ENCODE assay signal across 10 mouse cellular contexts in genomic region chr2:34668440-34669191, GRCm38 (mm10).
A peak's percentile ranks its signal among the peaks of the same experiment; 100 is the strongest.
DNase-seq lines count a peak whose midpoint lies in the region; ATAC-seq and TF ChIP-seq lines count a peak whose summit lies in the region.
"Had no signal": no experiment of that assay in that cellular context is flagged by ENCODE, and none has a peak within 500 bp of the region (broad histone marks: within the 10 kb centered on the region; RNA-seq: fewer than 3 reads in every experiment).

No protein-coding gene starts in this region.

- no peaks in the 10 kb centered on the region for H3K27me3 ChIP-seq in heart, postnatal 0 days (ENCODE audit: control insufficient read depth, insufficient read depth, low read length)
- H3K27me3 ChIP-seq in hindbrain, embryonic 15.5 days, result no peaks in the 10 kb centered on the region
- no peaks in the 10 kb centered on the region for H3K27me3 ChIP-seq in neural tube, embryonic 11.5 days (ENCODE audit: control insufficient read depth, insufficient read depth, low read length)

- intact Hi-C loops in heart, postnatal 36 days (cut with DNase I), result no loop called here

- H3K27ac ChIP-seq in heart, postnatal 0 days (ENCODE audit: low read depth), result peak overlapping the region; percentile 82
- peak overlapping the region; percentile 60 for H3K27ac ChIP-seq in hindbrain, embryonic 15.5 days (replicated peaks)
- no peak overlapping the region for H3K27ac ChIP-seq in neural tube, embryonic 11.5 days (ENCODE audit: low read depth, low read length)

- ATAC-seq in heart, postnatal 0 days (ENCODE audit: insufficient read depth, low read depth), result no peak
- ATAC-seq in hindbrain, embryonic 15.5 days (ENCODE audit: low FRiP score, low read depth), result 0 out of 2 replicates have a peak, but pooled peaks have one; percentile 7
- ATAC-seq in neural tube, embryonic 11.5 days (ENCODE audit: insufficient read depth, low FRiP score, low TSS enrichment), result no peak
- ATAC-seq: Patski had no signal

- H3K9ac ChIP-seq in heart, postnatal 0 days (replicated peaks; ENCODE audit: low read depth, low read length), result no peak overlapping the region
- H3K9ac ChIP-seq in hindbrain, embryonic 15.5 days, result no peak overlapping the region
- no peak overlapping the region; the same call in 1 of the 2 replicates for H3K9ac ChIP-seq in neural tube, embryonic 11.5 days (ENCODE audit: low read length)

- no peak for DNase-seq in heart, postnatal 0 days (ENCODE audit: low spot score)
- DNase-seq in heart, postnatal 36 days, result no peak
- DNase-seq in brain, adult 2 months (ENCODE audit: low read depth, low spot score), result peak; percentile 22
- DNase-seq in neural tube, embryonic 11.5 days (ENCODE audit: low spot score), result peak; percentile 20
- no peak for DNase-seq in B cell, adult 2 months
- DNase-seq in adrenal gland, adult (ENCODE audit: inconsistent age in 2 of 2, low spot score in 1 of 2), result no peak
- no peak for DNase-seq in embryo, embryonic 11 days

- no peak overlapping the region for H3K4me3 ChIP-seq in heart, postnatal 0 days (ENCODE audit: low read depth, low read length)
- no peak overlapping the region for H3K4me3 ChIP-seq in hindbrain, embryonic 15.5 days
- no peak overlapping the region for H3K4me3 ChIP-seq in neural tube, embryonic 11.5 days (ENCODE audit: low read depth, low read length)
- H3K4me3 ChIP-seq: megakaryocyte, embryonic 14.5 days had no signal

- 0 out of 2 replicates have a peak overlapping the region, but pooled peaks have one; percentile 8 for H3K4me2 ChIP-seq in heart, postnatal 0 days (ENCODE audit: low read depth, low read length)
- H3K4me2 ChIP-seq in hindbrain, embryonic 15.5 days, result 0 out of 2 replicates have a peak overlapping the region, but pooled peaks have one; percentile 9
- H3K4me2 ChIP-seq in neural tube, embryonic 11.5 days (ENCODE audit: low read depth), result no peak overlapping the region

- TF ChIP-seq CTCF in heart, postnatal 0 days (IDR thresholded peaks at IDR 0.05; ENCODE audit: low read depth), result no peak

- H3K36me3 ChIP-seq in heart, postnatal 0 days (replicated peaks; ENCODE audit: control insufficient read depth, insufficient read depth, low read length), result no peaks in the 10 kb centered on the region
- no peaks in the 10 kb centered on the region for H3K36me3 ChIP-seq in hindbrain, embryonic 15.5 days
- no peaks in the 10 kb centered on the region for H3K36me3 ChIP-seq in neural tube, embryonic 11.5 days (ENCODE audit: control insufficient read depth, insufficient read depth, low read length)

- no peak for TF ChIP-seq EP300 in heart, postnatal 0 days (IDR thresholded peaks at IDR 0.05; ENCODE audit: low read depth)

- WGBS in heart, postnatal 0 days, result 34% methylated on average over 17 of the region's 17 CpGs
- WGBS in hindbrain, embryonic 15.5 days, result 40% methylated on average over 17 of the region's 17 CpGs
- 47% methylated on average over 17 of the region's 17 CpGs for WGBS in neural tube, embryonic 11.5 days

- H3K4me1 ChIP-seq in heart, postnatal 0 days (ENCODE audit: control insufficient read depth, insufficient read depth), result peaks cover 18% of the 10 kb centered on the region
- peaks cover 39% of the 10 kb centered on the region for H3K4me1 ChIP-seq in hindbrain, embryonic 15.5 days (replicated peaks)
- 0 out of 2 replicates have a peak, but pooled peaks cover 9% of the 10 kb centered on the region for H3K4me1 ChIP-seq in neural tube, embryonic 11.5 days (ENCODE audit: control insufficient read depth, insufficient read depth, low read length)

- no peaks in the 10 kb centered on the region for H3K9me3 ChIP-seq in heart, postnatal 0 days (replicated peaks; ENCODE audit: control insufficient read depth, low read length)
- no peaks in the 10 kb centered on the region for H3K9me3 ChIP-seq in hindbrain, embryonic 15.5 days
- H3K9me3 ChIP-seq in neural tube, embryonic 11.5 days (ENCODE audit: control insufficient read depth, low read length), result no peaks in the 10 kb centered on the region

Comparison
In these comparisons a context has a peak if more than half of its experiments do, and no peak if none do; other contexts are left out.
1. DNase-seq: peak in brain, adult 2 months (single experiment) and neural tube, embryonic 11.5 days (single experiment); none in heart, postnatal 0 days (single experiment), heart, postnatal 36 days (0 of 2), B cell, adult 2 months (0 of 2), adrenal gland, adult (0 of 2) and embryo, embryonic 11 days (single experiment).